Mouse (Mus musculus) stomach, embryonic 14.5 days (tissue): Measurements from ENCODE around the gene Scaper. TPM values are rescaled to one million over a fixed set of nuclear protein-coding genes. Genes with fewer than 3 reads are reported as not detected.

Experiments used
- ATAC-seq: fragments of 200-750 bp; cut with Nextera tagmentation; 2 replicates; pipeline ENCODE4 v1.8.0; 2017; ENCODE audit warnings: low read depth, moderate TSS enrichment; ENCODE audit not compliant: insufficient number of reproducible peaks, insufficient read depth, low FRiP score
- H3K27ac ChIP-seq: fragments of 300-500 bp; sonication (generic); 2 replicates; pipeline ENCODE4 v1.5.1; 2014; ENCODE audit warnings: mild to moderate bottlenecking, low read length, moderate library complexity, mixed read lengths
- H3K27me3 ChIP-seq: fragments of 300-500 bp; sonication (generic); 2 replicates; pipeline ENCODE4 v1.6.1; 2014; ENCODE audit warnings: low read length, control low read depth, mixed read lengths; ENCODE audit not compliant: control insufficient read depth, insufficient read depth
- H3K36me3 ChIP-seq: fragments of 300-500 bp; sonication (generic); 2 replicates; pipeline ENCODE4 v1.6.1; 2014; ENCODE audit warnings: mild to moderate bottlenecking, control low read depth, low read length, moderate library complexity, mixed read lengths; ENCODE audit not compliant: control insufficient read depth, insufficient read depth
- H3K4me1 ChIP-seq: fragments of 300-500 bp; sonication (generic); 2 replicates; pipeline ENCODE4 v1.6.1; 2014; ENCODE audit warnings: low read length, control low read depth, mixed read lengths; ENCODE audit not compliant: control insufficient read depth, insufficient read depth
- H3K4me2 ChIP-seq: fragments of 300-500 bp; sonication (generic); replicated peaks from 2 replicates; pipeline ENCODE4 v1.6.1; 2014; ENCODE audit warnings: low read depth, low read length, control low read depth
- H3K4me3 ChIP-seq: fragments of 300-500 bp; sonication (generic); 2 replicates; pipeline ENCODE4 v1.5.1; 2014; ENCODE audit warnings: low read depth, low read length, control low read depth
- H3K9ac ChIP-seq: fragments of 300-500 bp; sonication (generic); replicated peaks from 2 replicates; pipeline ENCODE4 v1.6.1; 2014; ENCODE audit warnings: low read depth, mild to moderate bottlenecking, control low read depth, low read length, moderate library complexity, mixed read lengths
- H3K9me3 ChIP-seq: fragments of 300-500 bp; sonication (generic); 2 replicates; pipeline ENCODE4 v1.6.1; 2016; ENCODE audit warnings: low read depth, low read length, control low read depth; ENCODE audit not compliant: control insufficient read depth
- WGBS: fragments of 180-500 bp; shearing (Covaris S2); extraction: QIAGEN DNeasy Blood & Tissue Kit; methylation state at CpG from one replicate; pipeline ENCODE4 v1.1.7; 2014; 5-methylcytosine and 5-hydroxymethylcytosine counted together
- polyA plus RNA-seq: library from polyadenylated mRNA; unstranded; fragments of >200 nt; fragmentation: Nextera tagmentation; extraction: Ambion mirVana; gene quantifications from 2 replicates; pipeline ENCODE4 v1.2.1, GENCODE M21; 2014

The Scaper gene
- polyA plus RNA-seq, 1 experiment from 2014 or later = 12.1 TPM

- peaks cover 13% of the 10 kb centered on the region; the same call in 1 of the 2 replicates for H3K27me3 ChIP-seq
- 10% methylated on average over 63 of the region's 63 CpGs for WGBS
- H3K9me3 ChIP-seq = no peaks in the 10 kb centered on the region
- 0 out of 2 replicates have a peak, but pooled peaks have one; percentile 50 for ATAC-seq
- peak overlapping the region; percentile 80 for H3K4me2 ChIP-seq
- no peak overlapping the region for H3K9ac ChIP-seq
- peaks cover 21% of the 10 kb centered on the region; the same call in 1 of the 2 replicates for H3K4me1 ChIP-seq
- no peaks in the 10 kb centered on the region for H3K36me3 ChIP-seq
- peak overlapping the region; percentile 49 for H3K4me3 ChIP-seq
- H3K27ac ChIP-seq = no peak overlapping the region
Observed at GRCm38 (mm10) chr9:55546176-55547010, 391.5 kb downstream of the Scaper start.

GRCm38 (mm10) chr9:55545556-55546175 is 392.3 kb downstream of the Scaper start:
- Histone ChIP-seq H3K4me3 (peak overlapping the region; percentile 49), H3K9me3 (no peaks in the 10 kb centered on the region), H3K27ac (no peak overlapping the region), H3K9ac (no peak overlapping the region), H3K27me3 (peaks cover 13% of the 10 kb centered on the region; the same call in 1 of the 2 replicates), H3K4me2 (peak overlapping the region; percentile 80), H3K4me1 (peaks cover 21% of the 10 kb centered on the region; the same call in 1 of the 2 replicates), H3K36me3 (no peaks in the 10 kb centered on the region)
- no peak for ATAC-seq
- 18% methylated on average over 41 of the region's 41 CpGs for WGBS

DNA sequence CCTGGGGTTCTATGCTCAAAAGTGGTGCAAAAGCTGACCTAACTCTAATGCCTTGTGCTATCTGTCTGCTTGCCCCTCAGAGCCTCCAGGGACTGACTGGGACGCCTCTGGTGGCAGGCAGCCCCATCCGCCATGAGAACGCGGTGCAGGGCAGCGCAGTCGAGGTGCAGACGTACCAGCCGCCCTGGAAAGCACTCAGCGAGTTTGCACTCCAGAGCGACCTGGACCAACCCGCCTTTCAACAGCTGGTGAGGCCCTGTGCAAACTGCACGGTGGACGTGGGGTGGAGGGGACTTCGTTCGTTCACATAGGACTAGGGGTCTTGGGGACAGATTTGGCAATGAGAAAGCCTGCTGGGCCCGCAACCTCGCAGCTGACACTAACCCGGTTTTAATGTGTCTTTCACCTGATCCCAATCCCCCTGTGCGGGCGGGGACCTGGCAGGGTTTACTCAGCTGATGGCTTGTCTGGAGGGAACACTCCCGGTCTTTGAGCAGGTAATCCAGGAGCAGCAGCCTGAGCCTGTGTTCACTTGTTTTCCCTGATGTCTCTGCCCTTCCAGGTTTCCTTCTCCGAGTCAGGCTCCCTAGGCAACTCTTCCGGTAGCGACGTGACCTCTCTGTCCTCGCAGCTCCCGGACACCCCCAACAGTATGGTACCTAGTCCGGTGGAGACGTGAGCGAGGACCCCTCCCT is 392.9 kb downstream of the Scaper start:
- Histone ChIP-seq H3K4me2 (peak overlapping the region; percentile 80), H3K36me3 (no peaks in the 10 kb centered on the region), H3K9ac (no peak overlapping the region), H3K27me3 (peaks cover 13% of the 10 kb centered on the region; the same call in 1 of the 2 replicates), H3K4me1 (peaks cover 21% of the 10 kb centered on the region; the same call in 1 of the 2 replicates), H3K9me3 (no peaks in the 10 kb centered on the region), H3K4me3 (peak overlapping the region; percentile 49), H3K27ac (no peak overlapping the region)
- WGBS = 21% methylated on average over 30 of the region's 30 CpGs
- no peak for ATAC-seq

GRCm38 (mm10) chr9:55543703-55544401 is 394.1 kb downstream of the Scaper start:
- Histone ChIP-seq H3K4me2 (peak overlapping the region; percentile 80), H3K36me3 (no peaks in the 10 kb centered on the region), H3K4me1 (peaks cover 20% of the 10 kb centered on the region), H3K4me3 (peak overlapping the region; percentile 49), H3K9me3 (no peaks in the 10 kb centered on the region), H3K27me3 (peaks cover 15% of the 10 kb centered on the region; the same call in 1 of the 2 replicates), H3K27ac (no peak overlapping the region), H3K9ac (peak overlapping the region; percentile 55)
- 9% methylated on average over 46 of the region's 46 CpGs for whole genome bisulfite sequencing
- no peak for ATAC-seq

DNA sequence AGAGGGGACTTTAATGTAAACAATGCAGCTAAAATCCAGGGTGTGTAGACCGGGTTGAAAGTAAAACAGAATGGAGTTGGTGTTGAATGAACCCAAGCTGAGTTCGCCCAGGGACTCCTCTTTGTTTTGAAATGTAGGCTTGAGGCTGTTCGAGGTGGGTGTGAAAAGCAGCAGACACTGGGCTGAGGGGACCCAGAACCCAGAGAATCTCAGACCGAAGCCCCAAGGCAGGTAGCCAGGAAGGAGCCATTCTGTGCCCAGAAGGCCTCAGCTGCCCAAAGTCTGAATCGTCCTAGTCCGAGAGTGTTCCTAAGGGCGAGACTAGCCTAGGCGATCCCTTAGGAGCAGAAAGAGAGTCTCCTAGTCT is 394.6 kb downstream of the Scaper start:
- Histone ChIP-seq H3K4me3 (peak overlapping the region; percentile 49), H3K9ac (peak overlapping the region; percentile 55), H3K4me2 (peak overlapping the region; percentile 80), H3K9me3 (no peaks in the 10 kb centered on the region), H3K27me3 (peaks cover 16% of the 10 kb centered on the region; the same call in 1 of the 2 replicates), H3K36me3 (no peaks in the 10 kb centered on the region), H3K27ac (no peak overlapping the region), H3K4me1 (peaks cover 23% of the 10 kb centered on the region)
- ATAC-seq = no peak
- 35% methylated on average over 8 of the region's 8 CpGs for whole genome bisulfite sequencing

DNA sequence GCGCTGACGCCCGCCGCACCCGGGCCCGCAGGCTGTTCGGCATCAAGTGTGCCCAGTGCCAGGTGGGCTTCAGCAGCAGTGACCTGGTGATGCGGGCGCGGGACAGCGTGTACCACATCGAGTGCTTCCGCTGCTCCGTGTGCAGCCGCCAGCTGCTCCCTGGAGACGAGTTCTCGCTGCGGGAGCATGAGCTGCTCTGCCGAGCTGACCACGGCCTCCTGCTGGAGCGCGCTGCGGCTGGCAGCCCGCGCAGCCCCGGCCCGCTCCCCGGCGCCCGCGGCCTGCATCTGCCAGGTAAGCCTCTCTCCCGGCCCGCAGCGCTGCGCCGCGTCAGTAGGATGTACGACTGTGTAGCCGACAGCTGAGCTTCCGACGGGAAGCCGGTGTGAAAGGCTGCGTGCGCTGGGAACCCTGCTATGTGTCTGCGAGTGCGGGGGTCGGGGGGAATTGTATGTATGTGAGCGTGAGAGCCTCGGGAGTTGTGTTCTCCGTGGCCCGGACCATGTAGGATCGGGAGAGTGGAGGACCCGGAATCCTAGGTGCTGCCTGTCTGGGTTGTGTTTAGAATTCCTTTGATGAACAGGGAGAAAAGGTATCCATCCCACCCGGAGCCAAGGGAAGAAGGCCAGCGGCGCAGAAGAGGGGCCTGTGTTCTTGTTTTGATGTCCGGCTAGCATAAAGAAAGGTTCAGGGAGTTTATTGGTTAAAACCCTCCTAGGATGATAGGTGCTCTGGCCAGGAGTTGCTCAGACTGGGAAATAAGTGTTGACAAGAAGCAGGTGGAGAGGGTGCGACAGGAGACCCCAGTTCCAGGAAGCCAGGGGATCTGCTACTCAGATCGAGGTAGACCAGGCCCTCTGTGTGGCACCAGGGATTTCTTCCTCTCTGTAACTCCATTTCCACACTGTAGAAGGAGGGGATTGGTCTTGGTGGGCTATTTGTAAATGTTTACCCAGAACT is 395.3 kb downstream of the Scaper start:
- Histone ChIP-seq H3K9ac (peak overlapping the region; percentile 55), H3K4me2 (peak overlapping the region; percentile 80), H3K27ac (no peak overlapping the region), H3K9me3 (no peaks in the 10 kb centered on the region), H3K4me1 (peaks cover 23% of the 10 kb centered on the region), H3K36me3 (no peaks in the 10 kb centered on the region), H3K27me3 (peaks cover 14% of the 10 kb centered on the region; the same call in 1 of the 2 replicates), H3K4me3 (peak overlapping the region; percentile 49)
- 4% methylated on average over 59 of the region's 59 CpGs for WGBS
- no peak for ATAC-seq

DNA sequence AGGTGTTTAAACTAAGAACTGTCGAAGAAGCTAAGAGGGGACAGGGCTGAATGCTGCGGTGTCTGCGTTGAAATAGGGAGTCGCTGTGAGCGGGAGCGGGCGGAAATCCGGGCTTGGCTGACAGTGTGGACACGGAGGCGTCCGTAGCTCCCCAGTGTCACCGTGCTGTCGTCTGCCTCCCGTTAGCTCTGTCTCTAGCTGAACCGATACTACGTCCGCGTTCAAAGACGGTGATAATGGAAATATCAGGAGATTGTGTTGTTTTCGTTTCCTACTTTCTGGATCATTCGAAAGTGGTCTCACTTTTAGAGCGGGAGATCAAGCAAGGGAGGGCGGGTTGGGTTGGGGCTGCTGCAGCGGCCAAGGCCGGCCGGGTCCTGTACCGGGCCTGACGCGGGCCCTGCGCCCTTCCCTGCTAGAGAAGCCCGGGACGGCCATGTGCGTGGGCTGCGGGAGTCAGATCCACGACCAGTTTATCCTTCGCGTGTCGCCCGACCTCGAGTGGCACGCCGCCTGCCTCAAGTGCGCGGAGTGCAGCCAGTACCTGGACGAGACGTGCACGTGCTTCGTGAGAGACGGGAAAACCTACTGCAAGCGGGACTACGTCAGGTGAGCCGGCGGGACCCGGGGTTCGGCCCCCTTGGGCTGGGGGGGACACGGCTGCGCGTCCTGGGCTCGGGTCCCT is 396.1 kb downstream of the Scaper start:
- peaks cover 23% of the 10 kb centered on the region for H3K4me1 ChIP-seq
- no peak for ATAC-seq
- H3K27me3 ChIP-seq = peaks cover 13% of the 10 kb centered on the region; the same call in 1 of the 2 replicates
- peak overlapping the region; percentile 80 for H3K4me2 ChIP-seq
- H3K9ac ChIP-seq = peak overlapping the region; percentile 55
- H3K36me3 ChIP-seq = no peaks in the 10 kb centered on the region
- WGBS = under 1% methylated on average over 59 of the region's 59 CpGs
- H3K9me3 ChIP-seq = no peaks in the 10 kb centered on the region
- peak overlapping the region; percentile 49 for H3K4me3 ChIP-seq
- peak overlapping the region; percentile 59; the same call in 1 of the 2 replicates for H3K27ac ChIP-seq
